Mouse (Mus musculus): ENCODE results near the gene Ahctf1. TPM values are rescaled to one million over a fixed set of nuclear protein-coding genes. Genes with fewer than 3 reads are reported as not detected.

Gene Ahctf1
- polyA plus RNA-seq, 1 experiment = 10.6 TPM

- Histone ChIP-seq H3K36me3 (ENCODE audit: control insufficient read depth, insufficient read depth, low read length) (peaks cover 69% of the 10 kb centered on the region), H3K4me1 (replicated peaks; ENCODE audit: control insufficient read depth, insufficient read depth, low read length) (no peaks in the 10 kb centered on the region), H3K27ac (ENCODE audit: control insufficient read depth, insufficient read depth, low read length) (no peak overlapping the region), H3K27me3 (ENCODE audit: control insufficient read depth, insufficient read depth, low read length) (no peaks in the 10 kb centered on the region), H3K4me3 (ENCODE audit: control insufficient read depth, insufficient read depth, low read length) (no peak overlapping the region)
- WGBS = 94% methylated on average over 4 of the region's 4 CpGs
- no peak for DNase-seq
- TF ChIP-seq CTCF (IDR thresholded peaks at IDR 0.05; ENCODE audit: borderline replicate concordance, control insufficient read depth, extremely low read depth, insufficient read depth, low read length, poor library complexity) (no peak), POLR2A (IDR thresholded peaks at IDR 0.05; ENCODE audit: control insufficient read depth, extremely low read depth, insufficient read depth, low read length, poor library complexity) (no peak)
These were observed 19.4 kb downstream of the Ahctf1 start for GRCm38 (mm10) chr1:179784098-179784497.

DNA sequence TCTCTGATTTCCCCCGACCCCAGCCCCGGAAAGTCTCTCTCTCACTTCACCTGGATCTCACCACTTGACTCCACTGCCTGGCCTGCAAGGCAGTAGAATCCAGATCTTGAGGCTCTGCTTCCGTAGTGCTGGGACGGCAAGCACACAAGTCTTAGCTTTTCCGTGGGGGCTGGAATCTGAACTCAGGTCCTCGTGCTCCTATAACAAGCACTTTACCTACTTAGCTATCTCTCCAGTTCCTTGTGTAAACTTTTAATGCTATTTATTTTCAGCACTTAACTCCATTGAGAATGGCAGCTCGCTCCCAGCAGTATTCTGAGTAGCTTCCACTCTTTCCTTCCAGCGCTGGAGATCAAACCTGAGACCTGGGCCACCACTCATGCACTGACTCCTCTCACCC lies 26.6 kb downstream of the Ahctf1 start:
- Histone ChIP-seq H3K27me3 (ENCODE audit: control insufficient read depth, insufficient read depth, low read length) (no peaks in the 10 kb centered on the region), H3K4me3 (ENCODE audit: control insufficient read depth, insufficient read depth, low read length) (no peak overlapping the region), H3K4me1 (replicated peaks; ENCODE audit: control insufficient read depth, insufficient read depth, low read length) (no peaks in the 10 kb centered on the region), H3K36me3 (ENCODE audit: control insufficient read depth, insufficient read depth, low read length) (peaks cover 91% of the 10 kb centered on the region), H3K27ac (ENCODE audit: control insufficient read depth, insufficient read depth, low read length) (no peak overlapping the region)
- DNase-seq = no peak
- 97% methylated on average over 8 of the region's 8 CpGs for WGBS
- TF ChIP-seq CTCF (IDR thresholded peaks at IDR 0.05; ENCODE audit: borderline replicate concordance, control insufficient read depth, extremely low read depth, insufficient read depth, low read length, poor library complexity) (no peak), POLR2A (IDR thresholded peaks at IDR 0.05; ENCODE audit: control insufficient read depth, extremely low read depth, insufficient read depth, low read length, poor library complexity) (no peak)

DNA sequence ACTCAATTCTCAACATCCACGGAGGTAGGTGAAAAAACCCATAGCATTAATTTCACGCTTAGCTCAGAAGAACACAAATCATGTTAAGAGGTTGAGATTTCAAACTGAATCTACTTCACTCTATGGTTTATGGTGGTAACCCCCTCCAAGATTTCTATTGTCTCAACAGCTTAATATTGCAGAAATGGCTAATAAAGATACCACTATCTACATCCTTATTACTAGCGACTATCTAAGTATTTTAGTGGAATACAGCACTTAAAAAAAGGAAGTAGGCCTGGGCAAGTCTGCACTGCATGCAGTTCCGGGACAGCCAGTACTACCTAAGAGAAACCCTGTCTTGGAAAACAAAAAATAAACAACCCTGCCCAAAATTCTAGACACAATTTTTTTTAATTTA lies 42.9 kb downstream of the Ahctf1 start:
- Histone ChIP-seq H3K4me1 (replicated peaks; ENCODE audit: control insufficient read depth, insufficient read depth, low read length) (no peaks in the 10 kb centered on the region), H3K27ac (ENCODE audit: control insufficient read depth, insufficient read depth, low read length) (no peak overlapping the region), H3K4me3 (ENCODE audit: control insufficient read depth, insufficient read depth, low read length) (no peak overlapping the region), H3K27me3 (ENCODE audit: control insufficient read depth, insufficient read depth, low read length) (no peaks in the 10 kb centered on the region), H3K36me3 (ENCODE audit: control insufficient read depth, insufficient read depth, low read length) (peaks cover 73% of the 10 kb centered on the region)
- no peak for TF ChIP-seq POLR2A (IDR thresholded peaks at IDR 0.05; ENCODE audit: control insufficient read depth, extremely low read depth, insufficient read depth, low read length, poor library complexity)
- no peak for DNase-seq
- WGBS = 93% methylated on average over 4 of the region's 4 CpGs

DNA sequence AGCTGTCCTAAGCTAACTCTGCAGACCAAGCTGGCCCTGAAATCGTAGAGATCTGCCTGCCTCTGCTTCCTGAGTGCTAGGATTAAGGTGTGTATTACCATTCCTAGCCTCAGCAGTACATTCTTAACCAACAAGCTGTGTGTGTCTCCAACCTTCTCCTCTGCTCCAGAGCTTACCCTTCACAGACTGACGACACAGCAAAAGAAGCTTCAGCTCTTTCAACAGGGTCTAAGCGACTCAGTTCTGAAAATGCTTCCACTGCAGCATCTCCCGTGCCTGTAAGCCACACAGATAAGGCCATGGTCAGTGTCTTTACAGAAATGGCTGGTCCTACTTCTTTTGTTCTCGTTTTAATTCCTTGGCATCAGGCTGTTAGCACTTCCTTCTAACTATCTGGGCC lies 43.4 kb downstream of the Ahctf1 start:
- no peaks in the 10 kb centered on the region for H3K27me3 ChIP-seq (ENCODE audit: control insufficient read depth, insufficient read depth, low read length)
- H3K36me3 ChIP-seq (ENCODE audit: control insufficient read depth, insufficient read depth, low read length) = peaks cover 74% of the 10 kb centered on the region
- DNase-seq = no peak
- no peak overlapping the region for H3K4me3 ChIP-seq (ENCODE audit: control insufficient read depth, insufficient read depth, low read length)
- no peaks in the 10 kb centered on the region for H3K4me1 ChIP-seq (replicated peaks; ENCODE audit: control insufficient read depth, insufficient read depth, low read length)
- TF ChIP-seq CTCF (IDR thresholded peaks at IDR 0.05; ENCODE audit: borderline replicate concordance, control insufficient read depth, extremely low read depth, insufficient read depth, low read length, poor library complexity) = no peak
- TF ChIP-seq POLR2A (IDR thresholded peaks at IDR 0.05; ENCODE audit: control insufficient read depth, extremely low read depth, insufficient read depth, low read length, poor library complexity) = no peak
- H3K27ac ChIP-seq (ENCODE audit: control insufficient read depth, insufficient read depth, low read length) = no peak overlapping the region
- 96% methylated on average over 5 of the region's 5 CpGs for WGBS

DNA sequence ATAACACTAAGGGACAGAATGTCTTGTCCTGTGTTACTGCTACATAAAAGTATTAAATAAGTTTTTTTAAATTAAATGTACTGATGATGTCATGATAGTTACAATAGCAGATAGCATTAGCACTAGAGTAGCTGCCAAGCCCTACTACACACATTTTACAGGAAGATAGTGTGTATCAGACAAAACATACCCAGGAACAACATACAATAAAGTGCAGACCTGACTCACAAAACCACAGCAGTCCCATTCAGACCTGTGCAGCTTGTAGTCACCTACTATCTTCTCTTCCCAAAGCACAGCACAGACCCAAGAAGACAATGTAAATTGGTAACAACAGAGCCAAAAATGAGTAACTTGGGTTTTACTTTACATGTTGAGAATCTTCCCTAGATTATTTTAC lies 47.0 kb downstream of the Ahctf1 start:
- Histone ChIP-seq H3K27me3 (ENCODE audit: control insufficient read depth, insufficient read depth, low read length) (no peaks in the 10 kb centered on the region), H3K4me3 (ENCODE audit: control insufficient read depth, insufficient read depth, low read length) (no peak overlapping the region), H3K27ac (ENCODE audit: control insufficient read depth, insufficient read depth, low read length) (no peak overlapping the region), H3K36me3 (ENCODE audit: control insufficient read depth, insufficient read depth, low read length) (peaks cover 77% of the 10 kb centered on the region), H3K4me1 (replicated peaks; ENCODE audit: control insufficient read depth, insufficient read depth, low read length) (no peaks in the 10 kb centered on the region)
- TF ChIP-seq CTCF (IDR thresholded peaks at IDR 0.05; ENCODE audit: borderline replicate concordance, control insufficient read depth, extremely low read depth, insufficient read depth, low read length, poor library complexity) (no peak), POLR2A (IDR thresholded peaks at IDR 0.05; ENCODE audit: control insufficient read depth, extremely low read depth, insufficient read depth, low read length, poor library complexity) (no peak)
- DNase-seq = no peak

GRCm38 (mm10) chr1:179753006-179753405 lies 50.5 kb downstream of the Ahctf1 start:
- peaks cover 72% of the 10 kb centered on the region for H3K36me3 ChIP-seq (ENCODE audit: control insufficient read depth, insufficient read depth, low read length)
- WGBS = 95% methylated on average over 8 of the region's 8 CpGs

DNA sequence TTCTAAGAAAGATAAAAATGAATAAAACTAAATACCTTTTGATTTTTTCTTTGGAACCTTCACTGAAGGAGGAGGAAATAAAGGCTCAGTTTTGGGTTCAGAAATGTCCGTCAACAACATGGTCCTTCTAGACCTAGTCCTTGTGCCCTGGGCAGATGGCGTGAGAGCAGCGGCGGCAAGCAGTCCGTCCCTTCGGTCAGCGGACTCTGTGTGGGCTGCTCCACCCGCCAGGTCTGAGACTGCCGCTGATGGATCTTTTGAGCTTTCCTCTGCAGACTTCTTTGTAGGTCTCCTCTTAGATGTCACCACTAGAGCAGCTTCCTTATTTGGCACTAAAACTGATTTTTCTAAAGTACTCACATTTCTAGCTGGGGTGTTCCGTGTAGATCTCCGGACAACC lies 51.2 kb downstream of the Ahctf1 start:
- TF ChIP-seq CTCF (IDR thresholded peaks at IDR 0.05; ENCODE audit: borderline replicate concordance, control insufficient read depth, extremely low read depth, insufficient read depth, low read length, poor library complexity) = no peak
- no peak for TF ChIP-seq POLR2A (IDR thresholded peaks at IDR 0.05; ENCODE audit: control insufficient read depth, extremely low read depth, insufficient read depth, low read length, poor library complexity)
- H3K27ac ChIP-seq (ENCODE audit: control insufficient read depth, insufficient read depth, low read length) = no peak overlapping the region
- 99% methylated on average over 11 of the region's 11 CpGs for WGBS
- DNase-seq = no peak
- H3K36me3 ChIP-seq (ENCODE audit: control insufficient read depth, insufficient read depth, low read length) = peaks cover 70% of the 10 kb centered on the region
- H3K4me1 ChIP-seq (replicated peaks; ENCODE audit: control insufficient read depth, insufficient read depth, low read length) = no peaks in the 10 kb centered on the region
- H3K4me3 ChIP-seq (ENCODE audit: control insufficient read depth, insufficient read depth, low read length) = no peak overlapping the region
- no peaks in the 10 kb centered on the region for H3K27me3 ChIP-seq (ENCODE audit: control insufficient read depth, insufficient read depth, low read length)

More at GRCm38 (mm10) chr1:179753006-179753405, 50.5 kb downstream of the Ahctf1 start:
- no peak for TF ChIP-seq CTCF (IDR thresholded peaks at IDR 0.05; ENCODE audit: borderline replicate concordance, control insufficient read depth, extremely low read depth, insufficient read depth, low read length, poor library complexity)
- TF ChIP-seq POLR2A (IDR thresholded peaks at IDR 0.05; ENCODE audit: control insufficient read depth, extremely low read depth, insufficient read depth, low read length, poor library complexity) = no peak
- DNase-seq = no peak
- no peak overlapping the region for H3K4me3 ChIP-seq (ENCODE audit: control insufficient read depth, insufficient read depth, low read length)
- H3K27ac ChIP-seq (ENCODE audit: control insufficient read depth, insufficient read depth, low read length) = no peak overlapping the region
- H3K27me3 ChIP-seq (ENCODE audit: control insufficient read depth, insufficient read depth, low read length) = no peaks in the 10 kb centered on the region
- no peaks in the 10 kb centered on the region for H3K4me1 ChIP-seq (replicated peaks; ENCODE audit: control insufficient read depth, insufficient read depth, low read length)
